Mouse (Mus musculus): ENCODE data around the gene Sh2b2. TPM values are rescaled to one million over a fixed set of nuclear protein-coding genes. Genes with fewer than 3 reads are reported as not detected.
"Not testable (repeated sequence)": the region's sequence is repeated elsewhere in the genome, so short reads cannot be mapped to it uniquely, and the experiment has no call there.

Sh2b2 gene
- polyA plus RNA-seq, 1 experiment: 7.7 TPM

- TF ChIP-seq E2F4 (IDR thresholded peaks at IDR 0.05; ENCODE audit: insufficient read depth): no peak
- TF ChIP-seq POLR2AphosphoS2 (IDR thresholded peaks at IDR 0.05; ENCODE audit: insufficient read length, low read depth): no peak
- no peak for TF ChIP-seq MYOD1 (IDR thresholded peaks at IDR 0.05; ENCODE audit: control insufficient read depth in 1 of 3, insufficient read length in 2 of 3, low read depth in 2 of 3)
- TF ChIP-seq CEBPB (IDR thresholded peaks at IDR 0.05; ENCODE audit: insufficient read depth, poor library complexity, severe bottlenecking): 0 out of 2 replicates have a peak, but pooled peaks have one; percentile 33
- no peak for TF ChIP-seq USF1 (IDR thresholded peaks at IDR 0.05; ENCODE audit: low read depth)
- TF ChIP-seq REST (IDR thresholded peaks at IDR 0.05; ENCODE audit: insufficient read depth, insufficient read length): no peak
- TF ChIP-seq SRF (IDR thresholded peaks at IDR 0.05; ENCODE audit: control insufficient read depth, insufficient read length, low read depth): no peak
- TF ChIP-seq TCF3 (IDR thresholded peaks at IDR 0.05; ENCODE audit: insufficient read length, low read depth): no peak
- no peak for TF ChIP-seq POLR2A (IDR thresholded peaks at IDR 0.05; ENCODE audit: insufficient read length, low read depth)
- H3ac ChIP-seq (ENCODE audit: control insufficient read depth, insufficient read length): no peak overlapping the region
- no peaks in the 10 kb centered on the region for H3K36me3 ChIP-seq (ENCODE audit: control insufficient read depth, insufficient read depth)
- no peaks in the 10 kb centered on the region for H3K79me2 ChIP-seq (ENCODE audit: control insufficient read depth, insufficient read depth)
- H3K4me3 ChIP-seq: no peak overlapping the region
- no peak overlapping the region for H3K4me2 ChIP-seq (ENCODE audit: low read depth)
- H3K27me3 ChIP-seq (ENCODE audit: control insufficient read depth, insufficient read depth, insufficient read length): no peaks in the 10 kb centered on the region
Observed at GRCm38 (mm10) chr5:136213716-136214115, 32.6 kb downstream of the Sh2b2 start.

GRCm38 (mm10) chr5:136212716-136213115 lies 33.6 kb downstream of the Sh2b2 start:
- Histone ChIP-seq H3K27me3 (ENCODE audit: control insufficient read depth, insufficient read depth, insufficient read length) (no peaks in the 10 kb centered on the region), H3ac (ENCODE audit: control insufficient read depth, insufficient read length) (no peak overlapping the region), H3K4me2 (ENCODE audit: low read depth) (no peak overlapping the region), H3K4me3 (no peak overlapping the region), H3K79me2 (ENCODE audit: control insufficient read depth, insufficient read depth) (no peaks in the 10 kb centered on the region), H3K36me3 (ENCODE audit: control insufficient read depth, insufficient read depth) (no peaks in the 10 kb centered on the region)
- TF ChIP-seq MAX (IDR thresholded peaks at IDR 0.05; ENCODE audit: low read depth) (no peak), REST (IDR thresholded peaks at IDR 0.05; ENCODE audit: insufficient read depth, insufficient read length) (no peak), POLR2A (IDR thresholded peaks at IDR 0.05; ENCODE audit: insufficient read length, low read depth) (no peak), USF1 (IDR thresholded peaks at IDR 0.05; ENCODE audit: low read depth) (no peak), TCF12 (IDR thresholded peaks at IDR 0.05; ENCODE audit: insufficient read depth, poor library complexity, severe bottlenecking) (no peak), E2F4 (IDR thresholded peaks at IDR 0.05; ENCODE audit: insufficient read depth) (no peak), SRF (IDR thresholded peaks at IDR 0.05; ENCODE audit: control insufficient read depth, insufficient read length, low read depth) (no peak), TCF3 (IDR thresholded peaks at IDR 0.05; ENCODE audit: insufficient read length, low read depth) (no peak), CEBPB (IDR thresholded peaks at IDR 0.05; ENCODE audit: insufficient read depth, poor library complexity, severe bottlenecking) (no peak), MYOD1 (IDR thresholded peaks at IDR 0.05; ENCODE audit: control insufficient read depth in 1 of 3, insufficient read length in 2 of 3, low read depth in 2 of 3) (no peak), POLR2AphosphoS2 (IDR thresholded peaks at IDR 0.05; ENCODE audit: insufficient read length, low read depth) (no peak), MYOG (IDR thresholded peaks at IDR 0.05; ENCODE audit: control insufficient read depth in 1 of 3, insufficient read depth in 1 of 3, insufficient read length in 2 of 3, low read depth in 2 of 3) (no peak)

DNA sequence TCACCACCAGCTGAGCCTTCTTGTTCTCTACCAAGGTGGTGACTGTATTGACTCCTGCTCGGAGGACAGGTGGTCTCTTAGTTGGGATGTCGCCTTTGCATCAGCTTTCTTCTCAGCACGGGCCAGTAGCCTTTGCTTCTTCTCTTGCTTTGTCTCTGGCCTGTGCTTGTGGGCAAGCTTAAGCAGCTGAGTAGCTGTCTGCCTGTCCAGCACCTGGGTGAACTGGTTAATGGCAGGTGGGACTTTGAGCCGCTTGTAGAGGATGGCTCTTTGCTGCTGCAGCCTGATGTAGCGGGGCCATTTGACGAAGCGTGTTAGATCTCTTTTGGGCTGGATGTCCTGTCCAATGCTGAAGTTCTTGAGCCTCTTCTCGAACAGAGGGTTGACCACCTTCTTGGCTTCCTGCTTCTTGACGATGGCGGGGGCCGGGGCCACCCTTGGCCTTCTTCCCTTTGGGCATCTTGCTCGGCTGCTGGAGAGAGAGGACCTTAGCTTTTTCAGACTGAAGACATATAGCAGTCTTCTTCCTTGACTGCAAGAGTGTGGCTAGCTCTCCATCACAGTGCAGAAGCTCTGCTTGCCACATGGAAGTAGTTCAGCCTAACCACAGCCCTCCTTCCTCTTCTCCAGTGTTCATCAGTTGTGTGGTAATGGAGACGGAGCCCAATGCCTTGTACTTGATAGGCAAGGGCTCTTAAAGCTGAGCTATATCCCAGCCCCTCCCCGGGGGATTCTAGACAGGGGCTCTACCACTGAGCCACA lies 34.8 kb downstream of the Sh2b2 start:
- not testable (repeated sequence) for H3K27me3 ChIP-seq (ENCODE audit: control insufficient read depth, insufficient read depth, insufficient read length); H3ac ChIP-seq (ENCODE audit: control insufficient read depth, insufficient read length); H3K4me3 ChIP-seq; H3K36me3 ChIP-seq (ENCODE audit: control insufficient read depth, insufficient read depth); H3K4me2 ChIP-seq (ENCODE audit: low read depth); H3K79me2 ChIP-seq (ENCODE audit: control insufficient read depth, insufficient read depth)

DNA sequence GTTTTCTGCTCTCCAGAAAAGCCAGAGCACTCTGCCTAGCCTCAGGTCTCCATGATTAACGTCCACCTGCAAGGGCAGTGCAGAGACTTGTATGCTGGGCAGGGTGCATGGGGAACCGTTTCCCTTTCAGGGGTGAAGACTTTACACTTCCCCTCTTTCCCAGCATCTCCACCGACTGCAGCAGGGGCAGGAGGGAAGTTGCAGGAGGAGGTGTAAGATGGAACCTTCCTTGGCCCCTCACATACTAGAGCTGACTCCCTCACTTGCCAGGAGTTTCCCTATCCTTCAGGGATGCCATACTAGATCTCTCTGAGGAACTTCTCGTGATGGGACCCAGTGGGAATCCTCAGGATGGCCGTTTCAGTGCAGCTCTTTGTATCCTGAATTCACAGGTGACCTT lies 35.8 kb downstream of the Sh2b2 start:
- H3K4me2 ChIP-seq (ENCODE audit: low read depth): no peak overlapping the region
- TF ChIP-seq SRF (IDR thresholded peaks at IDR 0.05; ENCODE audit: control insufficient read depth, insufficient read length, low read depth) (no peak), TCF3 (IDR thresholded peaks at IDR 0.05; ENCODE audit: insufficient read length, low read depth) (no peak), MYOD1 (IDR thresholded peaks at IDR 0.05; ENCODE audit: control insufficient read depth in 1 of 3, insufficient read length in 2 of 3, low read depth in 2 of 3) (no peak), POLR2AphosphoS2 (IDR thresholded peaks at IDR 0.05; ENCODE audit: insufficient read length, low read depth) (no peak)
- no peaks in the 10 kb centered on the region for H3K36me3 ChIP-seq (ENCODE audit: control insufficient read depth, insufficient read depth)
- H3ac ChIP-seq (ENCODE audit: control insufficient read depth, insufficient read length): no peak overlapping the region
- H3K27me3 ChIP-seq (ENCODE audit: control insufficient read depth, insufficient read depth, insufficient read length): no peaks in the 10 kb centered on the region
- H3K4me3 ChIP-seq: no peak overlapping the region
- H3K79me2 ChIP-seq (ENCODE audit: control insufficient read depth, insufficient read depth): no peaks in the 10 kb centered on the region

GRCm38 (mm10) chr5:136201832-136202231 lies 44.5 kb downstream of the Sh2b2 start:
- peaks cover 5% of the 10 kb centered on the region for H3K36me3 ChIP-seq (ENCODE audit: control insufficient read depth, insufficient read depth)
- H3K27me3 ChIP-seq (ENCODE audit: control insufficient read depth, insufficient read depth, insufficient read length): no peaks in the 10 kb centered on the region
- peaks cover 18% of the 10 kb centered on the region for H3K79me2 ChIP-seq (ENCODE audit: control insufficient read depth, insufficient read depth)
- no peak for TF ChIP-seq CEBPB (IDR thresholded peaks at IDR 0.05; ENCODE audit: insufficient read depth, poor library complexity, severe bottlenecking)
- TF ChIP-seq MYOG (IDR thresholded peaks at IDR 0.05; ENCODE audit: control insufficient read depth in 1 of 3, insufficient read depth in 1 of 3, insufficient read length in 2 of 3, low read depth in 2 of 3): no peak
- TF ChIP-seq E2F4 (IDR thresholded peaks at IDR 0.05; ENCODE audit: insufficient read depth): no peak
- no peak for TF ChIP-seq MYOD1 (IDR thresholded peaks at IDR 0.05; ENCODE audit: control insufficient read depth in 1 of 3, insufficient read length in 2 of 3, low read depth in 2 of 3)
- TF ChIP-seq SRF (IDR thresholded peaks at IDR 0.05; ENCODE audit: control insufficient read depth, insufficient read length, low read depth): no peak
- TF ChIP-seq POLR2A (IDR thresholded peaks at IDR 0.05; ENCODE audit: insufficient read length, low read depth): no peak
- no peak for TF ChIP-seq TCF12 (IDR thresholded peaks at IDR 0.05; ENCODE audit: insufficient read depth, poor library complexity, severe bottlenecking)
- TF ChIP-seq TCF3 (IDR thresholded peaks at IDR 0.05; ENCODE audit: insufficient read length, low read depth): no peak
- no peak for TF ChIP-seq POLR2AphosphoS2 (IDR thresholded peaks at IDR 0.05; ENCODE audit: insufficient read length, low read depth)
- TF ChIP-seq REST (IDR thresholded peaks at IDR 0.05; ENCODE audit: insufficient read depth, insufficient read length): no peak
- TF ChIP-seq USF1 (IDR thresholded peaks at IDR 0.05; ENCODE audit: low read depth): no peak
- no peak for TF ChIP-seq MAX (IDR thresholded peaks at IDR 0.05; ENCODE audit: low read depth)
- H3K4me3 ChIP-seq: no peak overlapping the region
- H3K4me2 ChIP-seq (ENCODE audit: low read depth): no peak overlapping the region
- H3ac ChIP-seq (ENCODE audit: control insufficient read depth, insufficient read length): no peak overlapping the region

All from myocyte (in vitro differentiated cells).